Mouse (Mus musculus): ENCODE measurements around the gene Ppp1r27. TPM values are rescaled to one million over a fixed set of nuclear protein-coding genes. Genes with fewer than 3 reads are reported as not detected.
A peak's percentile ranks its signal among the peaks of the same experiment; 100 is the strongest.

The Ppp1r27 gene
- polyA plus RNA-seq, 1 experiment from 2014 or later = not detected

DNA sequence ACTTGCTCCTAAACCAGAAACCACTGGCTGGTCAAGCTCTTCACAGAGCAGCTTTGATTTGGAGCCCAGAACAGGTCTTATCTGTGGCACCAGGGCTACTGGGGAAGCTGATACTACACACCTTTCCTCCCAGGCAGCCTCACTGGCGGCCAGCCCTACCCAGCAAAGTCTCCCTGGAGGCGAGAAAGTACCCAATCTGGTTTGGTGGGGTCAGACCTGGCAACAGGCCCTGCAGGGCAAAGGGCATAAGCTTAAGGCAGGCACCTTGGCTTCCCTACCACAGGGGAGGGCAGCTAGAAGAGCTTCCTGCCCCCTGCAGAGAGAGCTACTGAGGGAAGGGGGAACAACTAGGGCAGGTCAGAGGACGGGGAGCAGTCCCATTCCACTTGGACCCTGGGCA lies 50.6 kb downstream of the Ppp1r27 start:
- 15% methylated on average over 3 of the region's 3 CpGs for WGBS
- peaks cover 10% of the 10 kb centered on the region for H3K36me3 ChIP-seq (ENCODE audit: control insufficient read depth, insufficient read depth, low read length)
- H3K4me3 ChIP-seq (ENCODE audit: low read length) = no peak overlapping the region
- H3K4me1 ChIP-seq (ENCODE audit: control insufficient read depth, insufficient read depth, low read length) = peaks cover 17% of the 10 kb centered on the region
- no peaks in the 10 kb centered on the region for H3K9me3 ChIP-seq (ENCODE audit: control insufficient read depth, low read length)
- H3K4me2 ChIP-seq (ENCODE audit: low read depth, low read length) = peak overlapping the region; percentile 9; the same call in 1 of the 2 replicates
- H3K27me3 ChIP-seq (replicated peaks; ENCODE audit: control insufficient read depth, insufficient read depth, low read length) = no peaks in the 10 kb centered on the region
- peak; percentile 89 for ATAC-seq
- H3K9ac ChIP-seq (ENCODE audit: low read depth, low read length) = peak overlapping the region; percentile 48; the same call in 1 of the 2 replicates
- H3K27ac ChIP-seq (ENCODE audit: low read length) = peak overlapping the region; percentile 64

Other genes with a start within 250 kb of the Ppp1r27 start
- gene Actg1, start 202.6 kb downstream of the Ppp1r27 start, polyA plus RNA-seq (2015; fragmentation: Nextera tagmentation; extraction: Ambion mirVana) = 2,886 and 2,944 TPM in 2 replicates
- gene Fscn2, start 189.6 kb downstream of the Ppp1r27 start, polyA plus RNA-seq (2015; fragmentation: Nextera tagmentation; extraction: Ambion mirVana) = 0.55 TPM in 1 of 2 replicates, not detected in the other
- gene Faap100, start 172.4 kb downstream of the Ppp1r27 start, polyA plus RNA-seq (2015; fragmentation: Nextera tagmentation; extraction: Ambion mirVana) = 26.6 and 28.6 TPM in 2 replicates
- gene Nploc4, start 113.4 kb downstream of the Ppp1r27 start, polyA plus RNA-seq (2015; fragmentation: Nextera tagmentation; extraction: Ambion mirVana) = 19.5 and 20.0 TPM in 2 replicates
- gene Tspan10, start 108.5 kb downstream of the Ppp1r27 start, polyA plus RNA-seq (2015; fragmentation: Nextera tagmentation; extraction: Ambion mirVana) = not detected in 2 replicates
- gene Pde6g, start 97.6 kb downstream of the Ppp1r27 start, polyA plus RNA-seq (2015; fragmentation: Nextera tagmentation; extraction: Ambion mirVana) = 0.35 and 0.39 TPM in 2 replicates
- gene Oxld1, start 93.1 kb downstream of the Ppp1r27 start, polyA plus RNA-seq (2015; fragmentation: Nextera tagmentation; extraction: Ambion mirVana) = 21.0 and 24.6 TPM in 2 replicates
- gene Ccdc137, start 93.0 kb downstream of the Ppp1r27 start, polyA plus RNA-seq (2015; fragmentation: Nextera tagmentation; extraction: Ambion mirVana) = 27.1 and 31.3 TPM in 2 replicates
- 32.6 and 38.9 TPM in 2 replicates for gene Arl16, start 83.5 kb downstream of the Ppp1r27 start, polyA plus RNA-seq (2015; fragmentation: Nextera tagmentation; extraction: Ambion mirVana)
- 228 and 239 TPM in 2 replicates for gene Mrpl12, start 66.5 kb downstream of the Ppp1r27 start, polyA plus RNA-seq (2015; fragmentation: Nextera tagmentation; extraction: Ambion mirVana)
- gene Slc25a10, start 59.3 kb downstream of the Ppp1r27 start, polyA plus RNA-seq (2015; fragmentation: Nextera tagmentation; extraction: Ambion mirVana) = 104 and 108 TPM in 2 replicates
- gene Gcgr, start 20.4 kb downstream of the Ppp1r27 start, polyA plus RNA-seq (2015; fragmentation: Nextera tagmentation; extraction: Ambion mirVana) = 0.76 TPM in 2 replicates
- 119 and 129 TPM in 2 replicates for gene Mcrip1, start 1.4 kb downstream of the Ppp1r27 start, polyA plus RNA-seq (2015; fragmentation: Nextera tagmentation; extraction: Ambion mirVana)
- 1,365 and 1,538 TPM in 2 replicates for gene P4hb, start 22.1 kb upstream of the Ppp1r27 start, polyA plus RNA-seq (2015; fragmentation: Nextera tagmentation; extraction: Ambion mirVana)
- 626 and 641 TPM in 2 replicates for gene Arhgdia, start 30.5 kb upstream of the Ppp1r27 start, polyA plus RNA-seq (2015; fragmentation: Nextera tagmentation; extraction: Ambion mirVana)
- 19.6 and 86.6 TPM in 2 replicates for gene Alyref, start 47.2 kb upstream of the Ppp1r27 start, polyA plus RNA-seq (2015; fragmentation: Nextera tagmentation; extraction: Ambion mirVana)
- 164 and 171 TPM in 2 replicates for gene Anapc11, start 47.3 kb upstream of the Ppp1r27 start, polyA plus RNA-seq (2015; fragmentation: Nextera tagmentation; extraction: Ambion mirVana)
- 2.7 and 3.8 TPM in 2 replicates for gene Npb, start 57.3 kb upstream of the Ppp1r27 start, polyA plus RNA-seq (2015; fragmentation: Nextera tagmentation; extraction: Ambion mirVana)
- gene Pcyt2, start 66.8 kb upstream of the Ppp1r27 start, polyA plus RNA-seq (2015; fragmentation: Nextera tagmentation; extraction: Ambion mirVana) = 393 and 441 TPM in 2 replicates
- gene Sirt7, start 74.1 kb upstream of the Ppp1r27 start, polyA plus RNA-seq (2015; fragmentation: Nextera tagmentation; extraction: Ambion mirVana) = 47.7 and 52.9 TPM in 2 replicates
- 16.3 and 16.9 TPM in 2 replicates for gene Mafg, start 82.5 kb upstream of the Ppp1r27 start, polyA plus RNA-seq (2015; fragmentation: Nextera tagmentation; extraction: Ambion mirVana)
- gene Pycr1, start 92.6 kb upstream of the Ppp1r27 start, polyA plus RNA-seq (2015; fragmentation: Nextera tagmentation; extraction: Ambion mirVana) = 24.8 and 26.6 TPM in 2 replicates
- gene Myadml2, start 97.0 kb upstream of the Ppp1r27 start, polyA plus RNA-seq (2015; fragmentation: Nextera tagmentation; extraction: Ambion mirVana) = 0.26 TPM in 1 of 2 replicates, not detected in the other
- gene Notum, start 110.0 kb upstream of the Ppp1r27 start, polyA plus RNA-seq (2015; fragmentation: Nextera tagmentation; extraction: Ambion mirVana) = 0.54 and 1.0 TPM in 2 replicates
- gene Aspscr1, start 121.8 kb upstream of the Ppp1r27 start, polyA plus RNA-seq (2015; fragmentation: Nextera tagmentation; extraction: Ambion mirVana) = 108 and 111 TPM in 2 replicates
- 159 and 174 TPM in 2 replicates for gene Cenpx, start 162.6 kb upstream of the Ppp1r27 start, polyA plus RNA-seq (2015; fragmentation: Nextera tagmentation; extraction: Ambion mirVana)
- 43.0 and 44.4 TPM in 2 replicates for gene Lrrc45, start 162.8 kb upstream of the Ppp1r27 start, polyA plus RNA-seq (2015; fragmentation: Nextera tagmentation; extraction: Ambion mirVana)
- gene Rac3, start 170.3 kb upstream of the Ppp1r27 start, polyA plus RNA-seq (2015; fragmentation: Nextera tagmentation; extraction: Ambion mirVana) = 30.4 and 31.2 TPM in 2 replicates
- gene Dcxr, start 176.1 kb upstream of the Ppp1r27 start, polyA plus RNA-seq (2015; fragmentation: Nextera tagmentation; extraction: Ambion mirVana) = 56.0 and 65.0 TPM in 2 replicates
- gene Cbr2, start 181.0 kb upstream of the Ppp1r27 start, polyA plus RNA-seq (2015; fragmentation: Nextera tagmentation; extraction: Ambion mirVana) = 1.7 and 2.3 TPM in 2 replicates
- 5.9 and 7.6 TPM in 2 replicates for gene Hmga1b, start 211.7 kb upstream of the Ppp1r27 start, polyA plus RNA-seq (2015; fragmentation: Nextera tagmentation; extraction: Ambion mirVana)
- gene Rfng, start 233.1 kb upstream of the Ppp1r27 start, polyA plus RNA-seq (2015; fragmentation: Nextera tagmentation; extraction: Ambion mirVana) = 40.6 and 40.7 TPM in 2 replicates
- gene Gps1, start 233.1 kb upstream of the Ppp1r27 start, polyA plus RNA-seq (2015; fragmentation: Nextera tagmentation; extraction: Ambion mirVana) = 164 and 179 TPM in 2 replicates
- gene Dus1l, start 245.3 kb upstream of the Ppp1r27 start, polyA plus RNA-seq (2015; fragmentation: Nextera tagmentation; extraction: Ambion mirVana) = 78.6 and 82.0 TPM in 2 replicates